Mouse (Mus musculus) spleen, embryonic (tissue): ENCODE measurements around the gene Copa.

Experiments used
- CTCF ChIA-PET: fragments of 350-600 bp; sonication (Branson Sonifier 250); formaldehyde crosslinking; loops from one replicate; lab custom pipeline; 2022; lab: Charles Lee

Gene Copa

DNA sequence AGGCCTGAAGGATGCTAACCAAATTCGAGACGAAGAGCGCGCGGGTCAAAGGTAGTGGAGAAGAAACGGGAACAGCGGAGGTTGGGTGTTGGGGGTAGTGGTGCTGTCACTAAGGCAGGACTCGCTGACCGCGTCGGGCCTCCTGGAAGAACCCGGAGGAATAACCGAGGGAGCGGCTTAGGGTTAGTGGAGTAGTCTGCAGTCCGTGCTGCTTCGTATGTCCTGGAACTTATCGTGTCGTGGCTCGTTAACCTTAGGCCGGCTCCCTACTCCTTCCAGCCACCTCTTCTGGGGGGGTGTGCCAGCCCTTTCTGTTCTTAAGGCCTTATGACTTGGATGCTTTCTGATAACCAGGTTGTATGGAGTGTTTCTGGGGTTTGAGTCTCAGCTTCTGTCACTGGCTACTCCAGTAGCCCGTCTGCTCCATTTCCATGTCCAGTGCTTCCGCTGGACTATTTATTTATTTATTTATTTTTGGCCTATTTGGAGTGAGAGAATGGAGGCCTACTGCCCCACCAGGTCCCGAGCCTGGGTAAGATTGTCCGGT is 643 bp downstream of the Copa start:
- CTCF ChIA-PET = interaction anchor here (0.6 kb wide), 1 partner anchor 56 kb away, joined by 3 read pairs; no protein-coding TSS in a partner anchor

DNA sequence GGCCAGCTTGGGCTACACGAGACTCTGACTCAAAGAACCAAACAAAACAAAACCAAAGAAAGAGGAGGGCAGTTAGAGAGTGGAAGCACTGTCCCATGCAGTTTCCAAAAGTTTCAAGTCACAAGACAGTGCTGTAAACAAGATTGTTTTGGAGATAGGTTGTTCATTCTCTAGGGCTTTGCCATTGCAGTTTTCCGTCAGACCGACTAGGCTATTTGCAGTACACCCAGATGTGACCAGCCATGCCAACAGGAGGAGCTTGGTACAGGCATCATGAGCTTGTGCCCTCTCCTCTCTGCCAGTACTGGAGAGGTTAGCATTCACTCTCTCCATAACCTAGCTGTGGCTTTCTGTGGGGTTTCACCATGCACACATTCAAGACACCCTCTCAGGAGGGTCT is 11.2 kb downstream of the Copa start:
- CTCF ChIA-PET = no interaction called here

DNA sequence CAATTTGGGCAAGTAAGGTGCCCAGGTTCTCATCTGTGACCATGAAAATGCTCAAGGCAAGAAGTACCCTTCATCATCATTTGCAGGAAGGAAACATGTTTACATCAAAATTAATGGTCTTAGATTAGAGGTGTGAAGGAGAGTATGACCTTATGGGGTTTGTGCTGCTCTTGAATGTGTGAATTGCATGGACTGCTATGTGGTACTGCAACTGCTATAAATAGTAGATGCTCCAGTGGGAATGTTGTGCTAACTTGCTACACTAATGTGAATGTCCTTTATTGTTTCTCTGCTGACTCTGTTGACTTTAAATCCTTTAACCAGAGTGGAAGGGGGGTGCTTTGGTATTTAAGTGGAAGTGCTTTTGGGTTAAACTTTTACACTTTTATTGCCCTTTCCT is 12.0 kb downstream of the Copa start:
- CTCF ChIA-PET = no interaction called here

DNA sequence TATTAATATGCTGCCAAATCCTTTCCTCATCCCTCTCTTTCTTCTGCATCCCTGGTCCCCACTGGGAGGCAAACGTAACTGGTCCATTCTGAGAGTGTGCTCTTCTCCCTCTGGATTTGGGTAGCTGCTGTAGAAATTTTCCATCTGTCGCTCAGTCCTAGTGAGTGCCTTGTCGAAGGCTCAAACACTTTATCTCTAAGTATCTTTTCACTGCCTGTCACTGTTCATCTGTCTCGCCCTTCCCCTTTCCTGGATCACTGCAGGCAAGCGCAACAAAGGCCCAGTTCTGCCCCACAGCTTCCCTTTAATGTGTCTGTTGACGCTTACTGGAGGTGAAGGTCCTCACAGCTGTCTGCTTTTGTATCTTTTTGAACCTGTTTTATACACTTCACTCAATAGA is 12.9 kb downstream of the Copa start:
- CTCF ChIA-PET = interaction anchor here (0.5 kb wide), 1 partner anchor 21 kb away, joined by 3 read pairs; no protein-coding TSS in a partner anchor

DNA sequence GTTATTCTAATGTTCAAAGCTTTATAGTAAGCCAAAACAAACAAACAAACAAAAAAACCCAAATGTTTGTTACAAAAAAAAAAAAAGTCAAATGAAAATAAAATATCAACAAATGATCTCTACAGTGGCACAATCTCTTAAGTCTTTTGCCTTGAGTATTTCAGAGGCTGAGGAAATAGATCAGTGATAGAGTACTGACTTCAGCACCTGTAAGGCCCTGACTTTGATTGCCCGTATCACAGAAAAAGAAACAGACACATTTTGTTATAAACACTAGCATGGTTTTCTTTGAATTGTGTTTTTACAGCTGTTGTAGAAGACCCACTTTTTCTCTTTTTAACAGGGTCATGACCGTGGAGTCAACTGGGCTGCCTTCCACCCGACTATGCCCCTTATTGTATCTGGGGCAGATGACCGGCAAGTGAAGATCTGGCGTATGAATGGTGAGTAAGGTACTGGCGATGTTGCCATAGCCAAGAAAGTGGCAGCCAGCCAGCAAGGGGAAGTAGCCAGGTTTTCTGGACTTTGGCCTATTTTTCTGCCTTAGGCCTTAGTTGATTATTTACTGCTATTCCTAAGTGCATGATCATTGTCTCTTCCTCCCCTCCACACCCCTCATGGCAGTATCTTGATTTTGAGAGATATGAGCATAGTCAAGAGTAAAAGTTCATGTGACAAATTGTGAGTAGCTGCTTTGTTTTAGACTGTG is 17.1 kb downstream of the Copa start:
- CTCF ChIA-PET = no interaction called here

DNA sequence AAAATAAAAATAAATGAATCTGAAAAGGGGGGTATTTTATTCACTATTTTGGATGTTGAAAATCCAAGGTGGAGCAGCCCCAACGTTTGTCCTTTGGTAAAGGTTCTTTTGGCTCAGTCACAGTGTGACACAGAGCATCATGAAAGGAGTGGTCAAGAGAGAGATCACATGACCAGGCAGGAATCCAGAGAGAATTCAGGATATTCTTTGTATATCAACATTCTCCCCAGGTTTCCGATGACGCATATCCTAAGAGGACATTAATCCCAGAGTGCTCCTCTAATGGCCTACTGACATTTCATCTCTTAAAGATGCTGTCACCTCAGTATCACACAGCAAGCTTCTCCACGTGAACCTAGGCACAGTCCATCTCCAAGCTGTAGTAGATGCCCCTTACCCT is 21.3 kb downstream of the Copa start:
- CTCF ChIA-PET = interaction anchor here (0.6 kb wide), 1 partner anchor 211 kb away, joined by 6 read pairs; no protein-coding TSS in a partner anchor

DNA sequence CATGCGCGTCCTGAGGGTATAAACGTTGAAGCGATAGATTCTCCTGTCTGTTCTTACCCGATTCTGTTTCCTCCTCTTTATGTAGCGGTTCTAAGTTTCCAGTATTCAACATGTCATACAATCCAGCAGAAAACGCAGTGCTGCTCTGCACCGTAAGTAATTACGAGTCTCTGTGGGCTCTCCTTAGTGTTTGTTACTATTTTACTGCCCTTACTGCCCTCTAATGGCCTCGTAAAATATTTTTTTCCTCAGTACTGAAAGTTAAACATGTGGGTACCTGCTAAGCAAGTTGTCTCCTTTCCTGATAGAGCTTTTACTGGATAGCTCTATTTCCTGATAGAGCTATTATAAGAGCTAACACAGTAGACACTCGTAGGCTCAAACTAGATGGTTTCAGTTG is 22.8 kb downstream of the Copa start:
- CTCF ChIA-PET = no interaction called here

DNA sequence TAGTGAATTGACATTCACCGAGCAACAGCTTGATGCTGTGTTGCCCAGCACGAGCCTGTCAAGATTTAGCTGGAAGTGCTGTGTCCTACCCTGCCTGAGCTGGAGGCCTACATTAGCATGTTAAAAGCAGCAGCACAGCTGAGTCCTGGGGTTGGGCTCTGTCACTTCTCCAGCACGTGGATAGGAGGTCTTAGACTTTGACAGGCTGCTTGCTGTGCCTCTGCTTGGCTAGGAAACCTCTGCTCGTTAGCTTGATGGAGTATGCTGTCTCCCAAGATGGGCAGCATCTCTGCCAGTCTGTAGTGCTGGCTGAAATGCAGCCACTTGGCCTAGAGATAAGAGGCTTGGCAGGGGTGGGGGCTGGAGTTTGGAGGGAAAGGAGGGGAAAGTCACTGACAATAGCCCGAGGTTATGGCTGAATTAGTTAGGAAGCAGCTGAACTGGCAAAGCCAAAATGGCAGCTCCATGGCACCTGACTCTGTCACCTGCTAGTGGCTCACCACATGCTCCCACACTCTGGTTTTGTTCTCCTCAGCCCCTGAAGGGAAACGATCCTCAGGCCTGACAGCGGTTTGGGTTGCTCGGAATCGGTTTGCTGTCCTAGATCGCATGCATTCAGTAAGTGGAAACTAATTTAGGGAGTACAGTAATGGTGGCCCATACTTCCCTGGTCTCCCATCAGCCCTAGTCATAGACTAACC is 25.6 kb downstream of the Copa start:
- CTCF ChIA-PET = interaction anchor here (0.7 kb wide), 1 partner anchor 29 kb away, joined by 3 read pairs; no protein-coding TSS in a partner anchor

DNA sequence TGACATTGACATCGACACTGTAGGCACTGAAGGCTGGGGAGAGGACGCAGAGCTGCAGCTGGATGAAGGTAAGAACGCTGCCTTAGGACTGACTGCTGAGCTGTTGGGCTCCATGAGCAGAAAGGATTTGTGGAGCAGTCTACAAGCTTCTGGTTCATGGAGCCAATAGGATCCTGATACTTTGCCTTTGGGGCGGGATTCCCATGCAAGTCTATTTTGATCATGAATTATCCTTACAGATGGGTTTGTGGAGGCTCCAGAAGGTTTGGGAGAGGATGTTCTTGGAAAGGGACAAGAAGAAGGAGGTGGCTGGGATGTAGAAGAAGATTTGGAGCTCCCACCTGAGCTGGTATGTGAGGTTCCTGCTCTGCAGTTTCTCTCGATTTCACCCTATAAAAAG is 34.6 kb downstream of the Copa start:
- CTCF ChIA-PET = no interaction called here

DNA sequence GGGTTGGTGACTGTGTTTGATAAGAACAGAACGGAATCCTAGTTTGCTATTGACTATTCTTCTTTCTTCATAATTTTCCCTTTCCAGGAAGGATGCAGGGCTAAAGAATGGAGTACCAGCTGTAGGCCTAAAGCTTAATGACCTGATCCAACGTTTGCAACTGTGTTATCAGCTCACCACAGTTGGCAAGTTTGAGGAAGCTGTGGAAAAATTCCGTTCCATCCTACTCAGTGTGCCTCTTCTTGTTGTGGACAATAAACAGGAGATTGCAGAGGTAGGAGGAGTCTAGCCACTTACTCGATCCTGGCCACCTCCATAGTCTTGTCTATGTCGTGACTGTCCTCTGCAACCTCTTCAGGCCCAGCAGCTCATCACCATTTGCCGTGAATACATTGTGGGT is 36.8 kb downstream of the Copa start:
- CTCF ChIA-PET = interaction anchor here (0.6 to 1.0 kb wide), 2 partner anchors 10 to 30 kb away, joined by 3 read pairs; no protein-coding TSS in a partner anchor

DNA sequence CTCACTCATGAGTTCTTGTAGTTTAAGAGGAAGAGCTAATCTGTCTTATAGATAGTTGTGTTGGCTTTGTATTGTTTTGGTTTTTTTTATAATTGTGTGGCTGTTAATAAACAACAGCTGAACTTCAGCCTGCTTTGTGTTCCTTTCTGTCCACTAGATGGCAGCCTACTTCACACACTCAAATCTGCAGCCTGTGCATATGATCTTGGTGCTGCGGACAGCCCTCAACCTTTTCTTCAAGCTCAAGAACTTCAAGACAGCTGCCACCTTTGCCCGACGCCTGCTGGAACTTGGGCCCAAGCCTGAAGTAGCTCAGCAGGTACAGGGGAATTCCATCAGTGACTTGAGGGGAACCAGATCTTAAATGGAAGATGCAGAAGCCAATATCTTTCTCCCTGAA is 37.4 kb downstream of the Copa start:
- CTCF ChIA-PET = interaction anchor here (0.5 to 1.0 kb wide), 2 partner anchors 29 to 340 kb away, joined by 3 read pairs; no protein-coding TSS in a partner anchor

DNA sequence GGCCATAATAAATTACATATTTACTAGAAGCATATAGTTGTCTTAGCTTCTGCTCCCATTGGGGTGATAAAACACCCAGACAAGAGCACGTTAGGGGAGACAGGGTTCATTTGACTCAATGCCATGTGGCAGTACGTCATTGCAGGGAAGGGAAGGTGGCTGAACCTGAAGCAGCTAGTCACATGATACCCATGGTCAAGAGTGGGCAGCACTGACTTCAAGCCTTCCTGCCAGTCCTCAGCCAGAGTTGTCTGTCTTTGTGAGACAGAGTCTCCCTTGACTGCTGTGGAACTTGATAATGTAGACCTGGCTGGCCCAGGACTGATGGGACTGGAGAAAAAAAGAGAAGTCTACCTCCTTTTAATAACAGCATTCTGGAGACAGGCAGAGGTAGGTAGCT is 40.3 kb downstream of the Copa start:
- CTCF ChIA-PET = no interaction called here

DNA sequence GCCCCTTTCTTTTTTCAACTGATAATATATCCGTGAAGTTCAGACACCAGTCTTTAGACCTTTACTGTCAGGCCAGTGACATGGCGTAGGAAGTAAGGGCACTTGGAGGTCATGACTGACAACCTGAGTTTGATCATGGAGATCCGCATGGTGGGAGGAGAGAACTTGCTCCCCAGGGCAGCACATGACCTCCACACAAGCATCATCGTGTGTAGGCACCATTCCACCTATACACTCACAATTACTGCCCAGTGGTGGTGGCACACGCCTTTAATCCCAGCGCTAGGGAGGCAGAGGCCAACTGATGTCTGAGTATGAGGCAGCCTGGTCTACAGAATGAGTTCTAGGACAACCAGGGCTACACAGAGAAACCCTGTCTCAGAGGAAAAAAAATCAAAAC is 42.2 kb downstream of the Copa start:
- CTCF ChIA-PET = no interaction called here

DNA sequence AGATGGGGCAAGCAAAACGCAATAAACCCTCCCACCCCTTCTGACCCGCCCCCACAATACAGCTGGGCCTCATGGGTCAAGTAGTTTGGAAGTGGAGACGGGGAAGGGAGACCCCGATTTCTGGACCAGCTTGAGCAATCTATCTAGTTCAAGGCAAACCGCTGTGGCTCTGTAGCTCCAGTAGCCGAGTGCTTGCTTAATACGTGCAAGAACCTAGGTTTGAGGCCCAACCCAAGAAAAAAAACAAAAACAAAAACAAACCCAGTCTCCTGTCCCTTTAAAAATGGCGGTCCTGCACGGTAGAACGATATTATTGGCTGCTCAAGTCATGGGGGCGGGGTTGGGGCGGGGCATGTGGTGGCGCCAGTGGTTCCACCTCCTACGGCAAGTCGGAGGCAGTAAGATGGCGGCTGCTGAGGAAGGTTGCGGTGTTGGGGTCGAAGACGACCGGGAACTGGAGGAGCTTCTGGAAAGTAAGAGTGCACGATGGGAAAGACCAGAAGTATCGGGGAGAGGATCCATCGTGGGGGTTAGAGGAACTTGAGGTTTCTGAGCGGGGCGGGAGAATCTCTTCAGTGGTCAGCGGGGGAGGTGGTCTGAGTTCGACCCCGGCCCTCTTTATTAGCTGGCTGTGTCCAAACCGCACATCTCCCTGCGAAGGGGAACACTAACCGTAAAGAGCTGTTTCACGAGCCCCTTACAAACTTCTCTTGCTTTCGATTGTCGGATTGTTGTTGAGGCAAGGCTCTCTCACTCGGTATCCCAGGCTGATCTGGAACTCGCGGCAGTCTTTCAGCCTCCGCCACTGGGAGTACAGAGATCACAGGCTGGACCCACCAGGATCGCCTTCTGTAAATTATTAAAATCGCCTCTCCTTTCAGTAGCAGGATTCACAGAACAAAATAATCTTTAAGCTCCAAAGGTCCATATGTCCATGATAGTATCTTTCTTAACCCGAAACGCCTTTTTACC is 44.3 kb downstream of the Copa start, which contains the start of gene Pex19:
TSS of gene Pex19 (plus strand) at position 380 of the 972 bp plus-strand sequence.
- CTCF ChIA-PET = interaction anchor here (0.6 kb wide), 1 partner anchor 364 kb away, joined by 4 read pairs; no protein-coding TSS in a partner anchor

DNA sequence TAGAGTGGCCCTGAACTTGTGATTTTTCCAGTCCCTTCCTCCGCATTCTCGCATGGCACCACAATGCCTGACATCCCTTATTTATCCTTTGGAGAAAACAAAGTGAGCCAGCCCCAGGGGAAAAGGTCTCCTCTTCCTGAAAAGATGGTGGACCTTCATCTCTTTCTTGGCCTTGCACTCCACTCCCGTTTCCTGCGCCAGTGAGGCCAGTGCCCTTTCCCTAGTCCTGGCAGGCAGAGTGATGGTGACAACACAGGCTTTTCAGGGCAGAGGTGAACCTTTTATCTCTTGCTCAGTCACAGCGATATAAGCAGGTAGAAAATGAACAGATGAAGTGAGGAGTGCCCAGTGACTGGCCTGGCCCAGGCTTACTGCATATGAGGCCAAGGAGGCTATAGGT is 45.2 kb downstream of the Copa start:
- CTCF ChIA-PET = interaction anchor here (1.3 kb wide), 1 partner anchor 12 kb away, joined by 3 read pairs; no protein-coding TSS in a partner anchor

DNA sequence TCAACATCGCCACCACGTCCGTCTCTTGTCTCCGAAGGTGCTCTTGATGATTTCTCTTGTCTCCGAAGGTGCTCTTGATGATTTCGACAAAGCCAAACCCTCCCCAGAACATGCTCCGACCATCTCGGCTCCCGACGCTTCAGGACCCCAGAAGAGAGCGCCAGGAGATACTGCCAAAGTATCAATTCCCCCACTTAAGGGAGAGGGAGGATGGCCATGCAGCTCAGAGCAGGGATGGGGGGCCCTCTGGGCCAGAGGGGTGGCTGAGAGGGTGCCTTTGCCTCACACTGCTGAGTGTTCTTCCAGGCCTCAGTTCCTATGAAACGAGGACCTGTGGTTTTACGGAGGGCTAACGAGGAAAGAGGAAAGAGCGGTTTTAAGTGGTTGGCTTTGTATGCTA is 46.2 kb downstream of the Copa start:
- CTCF ChIA-PET = interaction anchor here (0.7 to 1.3 kb wide), 2 partner anchors 13 to 56 kb away, joined by 3 to 5 read pairs; no protein-coding TSS in a partner anchor

DNA sequence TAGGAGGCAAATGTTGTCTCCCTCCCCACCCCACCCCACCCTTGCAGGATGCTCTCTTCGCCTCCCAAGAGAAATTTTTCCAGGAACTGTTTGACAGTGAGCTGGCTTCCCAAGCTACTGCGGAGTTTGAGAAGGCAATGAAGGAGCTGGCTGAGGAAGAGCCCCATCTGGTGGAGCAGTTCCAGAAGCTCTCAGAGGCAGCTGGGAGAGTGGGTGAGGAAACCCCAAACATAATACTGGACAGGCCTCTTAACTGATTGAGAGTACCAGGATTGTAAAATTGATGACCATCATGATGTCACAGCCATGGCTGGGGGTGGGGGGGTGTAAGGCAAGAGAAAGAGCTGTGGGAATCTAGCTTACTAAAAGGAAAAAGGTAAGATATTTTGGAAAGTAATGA is 46.8 kb downstream of the Copa start:
- CTCF ChIA-PET = interaction anchor here (0.6 to 0.7 kb wide), 2 partner anchors 10 to 17 kb away, joined by 3 to 9 read pairs; no protein-coding TSS in a partner anchor

DNA sequence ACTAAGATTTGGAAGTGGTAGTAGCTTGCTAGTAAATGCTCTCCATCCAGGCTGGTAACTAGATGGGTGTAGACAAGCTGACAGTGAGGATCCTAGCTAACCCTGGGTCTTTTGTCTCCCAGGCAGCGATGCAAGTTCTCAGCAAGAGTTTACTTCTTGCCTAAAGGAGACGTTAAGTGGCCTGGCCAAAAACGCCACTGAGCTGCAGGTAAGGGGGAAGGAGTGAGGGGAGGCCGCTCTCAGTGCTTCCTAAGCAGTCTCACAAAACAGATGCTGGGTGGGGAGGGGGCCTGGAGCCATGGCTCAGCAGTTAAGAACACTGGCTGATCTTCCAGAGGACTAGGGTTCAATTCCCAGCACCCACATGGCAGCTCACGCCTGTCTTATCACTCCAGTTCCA is 47.5 kb downstream of the Copa start:
- CTCF ChIA-PET = interaction anchor here (0.7 kb wide), 1 partner anchor 11 kb away, joined by 3 read pairs; no protein-coding TSS in a partner anchor

DNA sequence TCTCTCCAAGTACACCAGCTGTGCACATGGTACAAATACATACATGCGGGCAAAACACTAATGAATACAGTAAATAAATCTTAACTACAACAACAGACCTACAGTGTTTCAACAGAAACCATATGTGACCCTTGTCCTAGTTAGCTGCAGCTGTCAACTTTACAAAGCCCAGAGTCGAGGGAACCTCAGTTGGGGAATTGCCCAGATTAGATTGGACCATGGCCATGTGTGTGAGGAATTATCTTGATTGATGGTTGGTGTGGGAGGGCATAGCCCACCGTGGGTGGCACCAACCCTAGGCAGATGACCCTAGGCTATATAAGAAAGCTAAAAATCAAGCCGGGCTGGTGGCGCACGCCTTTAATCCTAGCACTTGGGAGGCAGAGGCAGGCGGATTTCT is 50.0 kb downstream of the Copa start:
- CTCF ChIA-PET = no interaction called here

DNA sequence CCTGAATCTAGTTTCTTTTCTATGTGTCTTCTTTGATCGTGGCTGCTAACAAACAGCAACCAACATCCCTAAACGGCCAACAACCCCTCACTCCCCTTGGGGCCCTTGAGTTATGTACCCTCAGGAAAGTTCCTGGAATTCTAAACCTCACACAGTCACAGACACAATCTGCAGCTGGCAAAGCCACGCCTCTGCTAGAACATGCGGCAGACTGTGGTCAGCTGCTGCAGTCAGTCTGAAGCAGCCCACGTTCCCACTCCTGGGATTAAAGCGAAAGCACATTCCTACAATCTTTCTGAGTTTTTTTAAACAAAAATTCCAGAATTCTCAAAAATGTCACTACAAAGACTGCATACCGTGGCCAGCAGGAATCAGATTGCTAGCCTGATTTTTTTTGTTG is 51.2 kb downstream of the Copa start:
- CTCF ChIA-PET = interaction anchor here (0.7 kb wide), 1 partner anchor 12 kb away, joined by 3 read pairs; no protein-coding TSS in a partner anchor

DNA sequence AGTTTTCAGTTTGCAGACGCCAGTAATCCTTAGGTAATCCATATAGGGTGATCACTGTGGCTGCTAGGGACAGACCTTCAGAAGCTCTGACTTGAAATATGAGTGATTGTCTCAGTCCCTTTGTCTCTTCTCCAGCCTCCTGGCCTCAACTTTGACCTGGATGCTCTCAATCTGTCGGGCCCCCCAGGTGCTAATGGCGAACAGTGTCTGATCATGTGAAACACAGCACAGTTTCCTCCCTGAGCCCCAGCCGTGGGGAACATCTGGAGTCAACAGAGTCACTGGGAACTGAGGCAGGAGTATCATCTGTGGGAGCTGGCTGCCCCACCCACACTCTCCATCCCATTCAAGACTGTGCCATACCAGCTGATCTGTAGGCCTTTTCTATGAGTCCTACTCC is 51.7 kb downstream of the Copa start:
- CTCF ChIA-PET = interaction anchor here (0.7 kb wide), 1 partner anchor 12 kb away, joined by 3 read pairs; no protein-coding TSS in a partner anchor
